Mouse (Mus musculus): Measurements from ENCODE around the gene Fam19a4. TPM values are rescaled to one million over a fixed set of nuclear protein-coding genes. Genes with fewer than 3 reads are reported as not detected.
"Not testable (repeated sequence)": the region's sequence is repeated elsewhere in the genome, so short reads cannot be mapped to it uniquely, and the experiment has no call there.

Fam19a4 gene
- polyA plus RNA-seq, 1 experiment from 2014 or later = 0.32 TPM

DNA sequence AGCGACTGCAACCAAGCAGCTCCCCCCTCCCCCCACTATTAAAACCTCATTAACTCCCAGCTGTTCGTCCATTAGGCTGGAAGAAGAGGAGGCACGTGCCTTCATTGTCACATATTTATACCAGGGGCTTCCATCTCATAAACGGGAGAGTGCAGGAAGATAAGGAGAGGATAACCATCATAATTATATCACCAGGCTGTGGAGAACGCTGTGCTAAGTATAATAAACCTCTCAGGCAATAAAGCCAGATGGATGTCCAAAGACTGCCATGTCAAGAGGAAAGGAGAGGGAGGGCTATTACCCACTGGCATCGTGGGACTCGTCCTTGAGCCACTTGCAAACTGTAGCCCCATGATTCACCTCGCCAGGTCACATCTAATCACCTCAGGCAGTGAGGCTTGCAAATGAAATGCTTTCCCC is 151.1 kb downstream of the Fam19a4 start:
- H3K9me3 ChIP-seq = no peaks in the 10 kb centered on the region
- H3K36me3 ChIP-seq = no peaks in the 10 kb centered on the region
- no peak overlapping the region for H3K4me3 ChIP-seq
- 25% methylated on average over 8 of the region's 8 CpGs for WGBS
- H3K9ac ChIP-seq = no peak overlapping the region
- no peak for ATAC-seq (ENCODE audit: borderline replicate concordance, extremely low read depth, low FRiP score, low TSS enrichment)
- no peaks in the 10 kb centered on the region for H3K27me3 ChIP-seq
- no peak overlapping the region for H3K27ac ChIP-seq
- H3K4me1 ChIP-seq = no peaks in the 10 kb centered on the region
- H3K4me2 ChIP-seq = no peak overlapping the region

DNA sequence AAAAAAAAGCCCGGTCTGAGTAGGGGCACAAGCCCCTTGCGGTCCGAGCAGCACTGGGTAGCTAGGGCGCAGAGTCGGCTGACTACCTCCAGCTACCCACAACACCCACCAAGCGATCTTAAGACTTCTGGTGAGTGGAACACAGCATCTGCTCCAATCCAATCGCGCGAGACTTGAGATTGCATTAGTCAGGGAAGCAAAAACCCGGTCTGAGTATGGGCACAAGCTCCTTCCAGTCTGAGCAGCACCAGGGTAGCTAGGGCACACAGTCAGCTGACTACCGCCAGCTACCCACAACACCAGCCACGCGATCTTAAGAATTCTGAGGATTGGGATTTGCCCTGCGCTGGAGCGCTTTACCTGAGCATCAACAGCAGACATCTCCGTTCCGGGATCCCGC is 183.1 kb downstream of the Fam19a4 start:
- H3K27me3 ChIP-seq; H3K4me2 ChIP-seq; H3K36me3 ChIP-seq; H3K27ac ChIP-seq; ATAC-seq (ENCODE audit: borderline replicate concordance, extremely low read depth, low FRiP score, low TSS enrichment); H3K9ac ChIP-seq; H3K4me1 ChIP-seq; H3K9me3 ChIP-seq; H3K4me3 ChIP-seq: not testable (repeated sequence)
- 90% methylated on average over 18 of the region's 18 CpGs for WGBS

DNA sequence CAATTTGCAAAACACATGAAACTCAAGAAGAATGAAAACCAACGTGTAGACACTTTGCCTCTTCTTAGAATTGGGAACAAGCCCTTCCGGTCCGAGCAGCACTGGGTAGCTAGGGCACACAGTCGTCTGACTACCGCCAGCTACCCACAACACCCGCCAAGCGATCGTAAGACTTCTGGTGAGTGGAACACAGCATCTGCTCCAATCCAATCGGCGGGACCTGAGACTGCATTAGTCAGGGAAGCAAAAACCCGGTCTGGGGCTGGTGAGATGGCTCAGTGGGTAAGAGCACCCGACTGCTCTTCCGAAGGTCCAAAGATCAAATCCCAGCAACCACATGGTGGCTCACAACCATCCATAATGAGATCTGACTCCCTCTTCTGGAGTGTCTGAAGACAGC is 183.6 kb downstream of the Fam19a4 start:
- 90% methylated on average over 13 of the region's 13 CpGs for WGBS
- not testable (repeated sequence) for H3K4me1 ChIP-seq; H3K27me3 ChIP-seq; H3K36me3 ChIP-seq; H3K27ac ChIP-seq; H3K9ac ChIP-seq; H3K9me3 ChIP-seq; H3K4me3 ChIP-seq; ATAC-seq (ENCODE audit: borderline replicate concordance, extremely low read depth, low FRiP score, low TSS enrichment); H3K4me2 ChIP-seq

GRCm38 (mm10) chr6:96853065-96853464 is 207.1 kb downstream of the Fam19a4 start:
- ATAC-seq (ENCODE audit: borderline replicate concordance, extremely low read depth, low FRiP score, low TSS enrichment) = no peak

DNA sequence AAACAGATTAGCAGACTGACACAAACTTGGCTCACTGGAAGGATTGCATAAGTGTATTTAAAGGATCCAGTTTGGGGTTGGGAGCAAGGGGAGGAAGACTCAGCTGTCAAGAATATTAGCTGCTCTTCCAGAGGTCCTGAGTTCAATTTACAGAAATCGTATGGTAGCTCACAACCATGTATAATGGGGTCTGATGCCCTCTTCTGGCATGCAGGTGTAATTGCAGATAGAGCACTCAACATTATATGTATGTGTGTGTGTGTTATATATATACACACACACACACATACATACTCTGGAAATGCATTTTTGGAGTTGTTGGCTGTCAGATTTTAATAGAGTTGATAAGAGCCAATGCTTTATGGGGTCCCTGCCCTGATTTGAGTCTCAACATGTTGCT is 216.3 kb downstream of the Fam19a4 start:
- WGBS = 23% methylated on average over 1 of the region's 1 CpGs
- no peak overlapping the region for H3K27ac ChIP-seq
- H3K4me2 ChIP-seq = no peak overlapping the region
- no peak overlapping the region for H3K4me3 ChIP-seq
- no peak for ATAC-seq (ENCODE audit: borderline replicate concordance, extremely low read depth, low FRiP score, low TSS enrichment)
- H3K4me1 ChIP-seq = no peaks in the 10 kb centered on the region
- no peaks in the 10 kb centered on the region for H3K9me3 ChIP-seq
- no peak overlapping the region for H3K9ac ChIP-seq
- H3K36me3 ChIP-seq = no peaks in the 10 kb centered on the region
- H3K27me3 ChIP-seq = no peaks in the 10 kb centered on the region

More at GRCm38 (mm10) chr6:96853065-96853464, 207.1 kb downstream of the Fam19a4 start:
- H3K4me3 ChIP-seq = no peak overlapping the region
- no peak overlapping the region for H3K27ac ChIP-seq
- H3K27me3 ChIP-seq = no peaks in the 10 kb centered on the region
- WGBS = 64% methylated on average over 7 of the region's 7 CpGs
- no peak overlapping the region for H3K9ac ChIP-seq
- H3K9me3 ChIP-seq = no peaks in the 10 kb centered on the region
- H3K4me2 ChIP-seq = no peak overlapping the region
- no peaks in the 10 kb centered on the region for H3K4me1 ChIP-seq
- no peaks in the 10 kb centered on the region for H3K36me3 ChIP-seq

- Histone ChIP-seq H3K9ac (no peak overlapping the region), H3K4me3 (no peak overlapping the region), H3K27me3 (no peaks in the 10 kb centered on the region), H3K4me1 (no peaks in the 10 kb centered on the region), H3K27ac (no peak overlapping the region), H3K9me3 (no peaks in the 10 kb centered on the region), H3K4me2 (no peak overlapping the region), H3K36me3 (no peaks in the 10 kb centered on the region)
- WGBS = 54% methylated on average over 3 of the region's 3 CpGs
- no peak for ATAC-seq (ENCODE audit: borderline replicate concordance, extremely low read depth, low FRiP score, low TSS enrichment)
These were observed 219.6 kb downstream of the Fam19a4 start for GRCm38 (mm10) chr6:96840634-96841033.

DNA sequence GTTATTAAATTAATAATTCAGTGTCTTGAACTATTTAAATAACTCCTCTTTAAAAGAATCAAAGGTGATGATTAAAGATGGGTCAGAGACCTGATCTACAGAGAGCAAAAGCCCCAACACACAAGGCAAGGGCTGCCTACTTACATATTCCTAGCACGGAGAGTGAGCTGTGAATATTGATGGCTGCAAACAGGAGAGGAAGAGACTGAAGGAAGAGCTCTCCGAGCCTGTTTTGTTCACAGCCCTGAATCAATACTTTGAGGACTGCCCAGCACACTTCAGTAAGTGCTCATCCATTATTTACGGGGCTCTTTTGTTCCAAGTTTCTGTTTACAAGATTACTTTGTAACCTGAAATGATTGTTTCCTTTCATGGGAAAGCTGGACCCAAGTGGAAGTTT is 233.6 kb downstream of the Fam19a4 start:
- H3K4me2 ChIP-seq = no peak overlapping the region
- H3K9ac ChIP-seq = no peak overlapping the region
- H3K4me1 ChIP-seq = no peaks in the 10 kb centered on the region
- H3K9me3 ChIP-seq = no peaks in the 10 kb centered on the region
- H3K4me3 ChIP-seq = no peak overlapping the region
- ATAC-seq (ENCODE audit: borderline replicate concordance, extremely low read depth, low FRiP score, low TSS enrichment) = no peak
- 52% methylated on average over 3 of the region's 3 CpGs for WGBS
- H3K36me3 ChIP-seq = no peaks in the 10 kb centered on the region
- H3K27me3 ChIP-seq = no peaks in the 10 kb centered on the region
- H3K27ac ChIP-seq = no peak overlapping the region

- Histone ChIP-seq H3K4me3 (no peak overlapping the region), H3K9ac (no peak overlapping the region), H3K27me3 (no peaks in the 10 kb centered on the region), H3K27ac (no peak overlapping the region), H3K36me3 (no peaks in the 10 kb centered on the region), H3K9me3 (no peaks in the 10 kb centered on the region), H3K4me1 (no peaks in the 10 kb centered on the region), H3K4me2 (no peak overlapping the region)
- WGBS = 44% methylated on average over 3 of the region's 3 CpGs
- no peak for ATAC-seq (ENCODE audit: borderline replicate concordance, extremely low read depth, low FRiP score, low TSS enrichment)
These were observed 257.2 kb downstream of the Fam19a4 start for GRCm38 (mm10) chr6:96802981-96803380.

DNA sequence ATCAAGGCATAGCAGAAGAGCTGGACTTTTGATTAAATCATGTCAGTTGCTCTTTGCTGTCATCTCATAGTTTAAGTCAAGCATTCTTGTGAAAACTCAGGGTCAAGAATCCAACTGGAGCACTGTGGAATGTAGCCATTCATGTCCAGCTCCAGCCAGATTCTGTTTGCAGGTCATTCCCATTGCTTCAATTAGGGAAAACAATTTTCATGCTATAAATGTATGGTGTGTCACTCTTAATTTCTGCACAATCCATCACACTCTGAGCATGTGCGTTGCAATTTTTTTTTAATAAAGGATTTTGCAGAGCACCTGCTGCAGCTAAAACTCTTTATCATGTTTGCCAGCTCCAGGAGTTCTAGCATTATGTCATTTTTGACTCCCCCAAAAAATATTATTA is 261.5 kb downstream of the Fam19a4 start:
- no peak overlapping the region for H3K9ac ChIP-seq
- H3K4me1 ChIP-seq = no peaks in the 10 kb centered on the region
- WGBS = 89% methylated on average over 1 of the region's 1 CpGs
- no peaks in the 10 kb centered on the region for H3K36me3 ChIP-seq
- H3K4me3 ChIP-seq = no peak overlapping the region
- no peaks in the 10 kb centered on the region for H3K27me3 ChIP-seq
- ATAC-seq (ENCODE audit: borderline replicate concordance, extremely low read depth, low FRiP score, low TSS enrichment) = no peak
- H3K27ac ChIP-seq = no peak overlapping the region
- no peak overlapping the region for H3K4me2 ChIP-seq
- no peaks in the 10 kb centered on the region for H3K9me3 ChIP-seq

DNA sequence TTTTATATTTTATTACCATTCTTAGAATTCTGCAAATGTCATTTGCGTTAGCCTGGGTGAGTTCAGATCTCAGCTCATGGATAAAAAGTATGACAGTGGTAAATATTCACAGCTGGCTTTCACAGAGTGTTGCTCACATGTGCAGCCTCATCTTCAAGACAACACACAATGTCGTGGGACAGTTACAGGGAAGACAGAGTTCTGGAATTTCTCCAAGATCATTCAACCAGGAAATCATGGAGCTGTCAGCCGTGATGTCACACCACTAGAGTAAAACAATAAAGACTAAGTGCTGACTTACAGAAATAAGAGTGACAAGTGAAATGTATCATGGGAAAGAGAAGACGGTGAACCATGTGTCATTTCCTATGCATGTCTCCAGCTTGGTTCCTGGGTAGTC is 262.8 kb downstream of the Fam19a4 start:
- no peaks in the 10 kb centered on the region for H3K36me3 ChIP-seq
- 47% methylated on average over 4 of the region's 4 CpGs for WGBS
- H3K4me3 ChIP-seq = no peak overlapping the region
- no peaks in the 10 kb centered on the region for H3K9me3 ChIP-seq
- no peaks in the 10 kb centered on the region for H3K27me3 ChIP-seq
- no peaks in the 10 kb centered on the region for H3K4me1 ChIP-seq
- no peak; the same call in 1 of the 2 replicates for ATAC-seq (ENCODE audit: borderline replicate concordance, extremely low read depth, low FRiP score, low TSS enrichment)
- no peak overlapping the region for H3K27ac ChIP-seq
- no peak overlapping the region for H3K9ac ChIP-seq
- no peak overlapping the region for H3K4me2 ChIP-seq

Other genes starting within 250 kb of the Fam19a4 start
- 24.4 and 27.4 TPM in 2 replicates for gene Eogt, start 88.8 kb upstream of the Fam19a4 start, polyA plus RNA-seq (2015; fragmentation: Nextera tagmentation; extraction: Ambion mirVana)
- 33.1 and 34.5 TPM in 2 replicates for gene Tmf1, start 118.7 kb upstream of the Fam19a4 start, polyA plus RNA-seq (2015; fragmentation: Nextera tagmentation; extraction: Ambion mirVana)
- gene Uba3, start 145.2 kb upstream of the Fam19a4 start, polyA plus RNA-seq (2015; fragmentation: Nextera tagmentation; extraction: Ambion mirVana) = 79.3 and 81.9 TPM in 2 replicates
- gene Arl6ip5, start 150.3 kb upstream of the Fam19a4 start, polyA plus RNA-seq (2015; fragmentation: Nextera tagmentation; extraction: Ambion mirVana) = 61.1 and 62.3 TPM in 2 replicates
- 0.30 and 0.42 TPM in 2 replicates for gene Lmod3, start 192.3 kb upstream of the Fam19a4 start, polyA plus RNA-seq (2015; fragmentation: Nextera tagmentation; extraction: Ambion mirVana)